Mouse (Mus musculus): ENCODE data around the gene Myb. TPM values are rescaled to one million over a fixed set of nuclear protein-coding genes. Genes with fewer than 3 reads are reported as not detected.

Gene Myb
- total and polyA plus RNA-seq, 3 experiments, result 133 to 245 (median 155) TPM

DNA sequence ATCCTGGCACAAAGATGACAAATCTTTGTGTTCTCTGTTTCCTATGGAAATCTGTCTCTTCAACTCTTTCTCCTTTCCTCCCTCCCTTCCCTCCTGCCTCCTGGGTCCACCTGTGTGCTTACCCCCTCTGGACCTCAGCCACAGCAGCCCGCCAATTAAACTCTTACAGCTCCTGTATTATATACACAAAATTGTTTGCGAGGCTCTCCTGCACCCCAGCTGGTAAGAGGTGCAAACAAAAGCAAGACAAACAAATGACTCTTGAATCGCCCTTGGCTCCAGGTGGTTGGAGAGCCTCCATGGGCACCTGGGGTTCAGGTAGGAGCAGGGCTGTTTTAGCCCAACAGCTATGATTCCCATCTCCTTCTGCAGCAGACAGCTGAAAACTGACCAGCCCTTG, 71.2 kb downstream of the Myb start:
- no peak for TF ChIP-seq MAFK (IDR thresholded peaks at IDR 0.05; ENCODE audit: borderline replicate concordance, low read depth, low read length)
- no peak for TF ChIP-seq ETS1 (IDR thresholded peaks at IDR 0.05; ENCODE audit: low read depth, low read length)
- no peak for TF ChIP-seq CHD1 (IDR thresholded peaks at IDR 0.05; ENCODE audit: low read depth, low read length)
- no peak for TF ChIP-seq CTCF (IDR thresholded peaks at IDR 0.05 in 2 of 3, conservative IDR thresholded peaks at IDR 0.05 in 1 of 3; ENCODE audit: control insufficient read depth in 1 of 3, insufficient read depth in 1 of 3, low read depth in 2 of 3, low read length in 3 of 3, poor library complexity in 1 of 3, severe bottlenecking in 1 of 3)
- TF ChIP-seq GABPA (IDR thresholded peaks at IDR 0.05; ENCODE audit: low read depth, low read length), result no peak
- no peak for TF ChIP-seq TAL1 (IDR thresholded peaks at IDR 0.05; ENCODE audit: low read length)
- no peak for TF ChIP-seq GATA1 (IDR thresholded peaks at IDR 0.05; ENCODE audit: low read depth, low read length)
- TF ChIP-seq SIN3A (IDR thresholded peaks at IDR 0.05; ENCODE audit: low read length), result no peak
- TF ChIP-seq MYC (IDR thresholded peaks at IDR 0.05; ENCODE audit: low read depth, low read length), result no peak
- TF ChIP-seq HCFC1 (IDR thresholded peaks at IDR 0.05; ENCODE audit: low read depth, low read length), result no peak
- TF ChIP-seq E2F4 (IDR thresholded peaks at IDR 0.05; ENCODE audit: borderline replicate concordance, low read depth, low read length), result no peak
- TF ChIP-seq RAD21 (IDR thresholded peaks at IDR 0.05; ENCODE audit: low read depth, low read length), result no peak
- TF ChIP-seq ZKSCAN1 (IDR thresholded peaks at IDR 0.05; ENCODE audit: low read depth, low read length), result no peak
- TF ChIP-seq MAX (IDR thresholded peaks at IDR 0.05; ENCODE audit: low read length), result no peak
- TF ChIP-seq JUND (IDR thresholded peaks at IDR 0.05; ENCODE audit: low read depth, low read length), result no peak
- TF ChIP-seq ZC3H11A (IDR thresholded peaks at IDR 0.05; ENCODE audit: low read depth, low read length), result no peak
- H3K79me2 ChIP-seq (ENCODE audit: control insufficient read depth, insufficient read depth, low read length, poor library complexity), result no peaks in the 10 kb centered on the region
- no peaks in the 10 kb centered on the region for H3K27me3 ChIP-seq (ENCODE audit: control insufficient read depth in 1 of 2, insufficient read depth in 2 of 2, low read length in 2 of 2)
- peaks cover 0 to 2% of the 10 kb centered on the region in 2 experiments; a peak in 2 of 4 replicates for H3K36me3 ChIP-seq (ENCODE audit: control insufficient read depth in 1 of 2, insufficient read depth in 2 of 2, low read length in 2 of 2)
- H3K9me3 ChIP-seq (replicated peaks; ENCODE audit: insufficient read depth, low read length), result no peaks in the 10 kb centered on the region
- peaks cover 3 to 9% of the 10 kb centered on the region in 2 experiments for H3K4me1 ChIP-seq (ENCODE audit: control insufficient read depth in 1 of 2, insufficient read depth in 2 of 2, low read length in 2 of 2)
- DNase-seq (ENCODE audit: low read depth, low spot score), result no peak
- H3K27ac ChIP-seq (ENCODE audit: control insufficient read depth, low read depth, low read length), result no peak overlapping the region
- no peak overlapping the region for H3K9ac ChIP-seq (ENCODE audit: control insufficient read depth, low read depth, low read length, poor library complexity, severe bottlenecking)
- no peak overlapping the region for H3K4me3 ChIP-seq (ENCODE audit: control insufficient read depth in 1 of 2, insufficient read depth in 1 of 2, low read depth in 2 of 2, low read length in 2 of 2)

DNA sequence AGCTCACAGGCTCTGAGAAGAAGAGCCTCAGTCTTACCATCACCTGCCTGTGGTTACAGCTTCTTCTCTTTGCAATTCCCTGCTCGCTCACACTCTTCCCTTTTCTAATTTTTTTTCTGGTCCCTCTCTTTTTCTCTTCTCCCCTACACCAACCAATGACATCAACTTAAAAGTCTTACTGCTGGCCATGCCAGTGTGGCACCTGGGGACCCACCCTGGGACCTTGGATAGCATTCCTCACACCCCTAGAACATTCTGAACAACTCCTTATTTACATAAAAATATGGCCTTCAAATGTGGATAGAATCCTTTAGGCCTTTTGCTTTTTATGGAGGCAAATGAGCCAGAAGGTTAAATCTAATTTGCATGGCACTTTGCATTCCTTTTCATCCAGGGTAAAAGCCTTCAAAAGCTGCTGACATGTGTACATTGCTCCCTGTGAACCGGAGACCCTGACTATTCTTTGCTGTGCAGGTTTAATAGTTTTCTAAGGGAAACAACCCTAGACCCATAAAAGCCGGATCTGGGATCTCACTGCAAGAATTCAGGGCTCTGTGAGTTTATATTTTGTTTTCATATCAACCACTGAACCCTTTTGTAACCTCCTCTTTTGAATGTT, 73.1 kb downstream of the Myb start:
- Histone ChIP-seq H3K4me1 (ENCODE audit: control insufficient read depth in 1 of 2, insufficient read depth in 2 of 2, low read length in 2 of 2) (peaks cover 17 to 20% of the 10 kb centered on the region in 2 experiments), H3K27ac (ENCODE audit: control insufficient read depth, low read depth, low read length) (no peak overlapping the region), H3K79me2 (ENCODE audit: control insufficient read depth, insufficient read depth, low read length, poor library complexity) (no peaks in the 10 kb centered on the region), H3K4me3 (ENCODE audit: control insufficient read depth in 1 of 2, insufficient read depth in 1 of 2, low read depth in 2 of 2, low read length in 2 of 2) (no peak overlapping the region), H3K9ac (ENCODE audit: control insufficient read depth, low read depth, low read length, poor library complexity, severe bottlenecking) (no peak overlapping the region), H3K36me3 (ENCODE audit: control insufficient read depth in 1 of 2, insufficient read depth in 2 of 2, low read length in 2 of 2) (peaks cover 0 to 17% of the 10 kb centered on the region in 2 experiments; a peak in 2 of 4 replicates), H3K9me3 (replicated peaks; ENCODE audit: insufficient read depth, low read length) (no peaks in the 10 kb centered on the region), H3K27me3 (ENCODE audit: control insufficient read depth in 1 of 2, insufficient read depth in 2 of 2, low read length in 2 of 2) (no peaks in the 10 kb centered on the region)
- TF ChIP-seq ELF1 (IDR thresholded peaks at IDR 0.05; ENCODE audit: low read depth, low read length) (no peak), TAL1 (IDR thresholded peaks at IDR 0.05; ENCODE audit: low read length) (no peak), USF2 (IDR thresholded peaks at IDR 0.05; ENCODE audit: borderline replicate concordance in 1 of 2, insufficient read depth in 1 of 2, low read depth in 1 of 2, low read length in 2 of 2) (no peak), CTCF (IDR thresholded peaks at IDR 0.05 in 2 of 3, conservative IDR thresholded peaks at IDR 0.05 in 1 of 3; ENCODE audit: control insufficient read depth in 1 of 3, insufficient read depth in 1 of 3, low read depth in 2 of 3, low read length in 3 of 3, poor library complexity in 1 of 3, severe bottlenecking in 1 of 3) (no peak), UBTF (IDR thresholded peaks at IDR 0.05; ENCODE audit: borderline replicate concordance, insufficient read depth, low read depth, low read length) (no peak), NELFE (IDR thresholded peaks at IDR 0.05; ENCODE audit: low read depth, low read length) (no peak), MEF2A (IDR thresholded peaks at IDR 0.05; ENCODE audit: extremely low read depth, insufficient replicate concordance, low read depth, low read length, poor library complexity, severe bottlenecking) (no peak), TBP (IDR thresholded peaks at IDR 0.05; ENCODE audit: low read depth, low read length) (no peak), NRF1 (IDR thresholded peaks at IDR 0.05; ENCODE audit: insufficient read depth, low read depth, low read length, poor library complexity, severe bottlenecking) (no peak), BHLHE40 (IDR thresholded peaks at IDR 0.05; ENCODE audit: borderline replicate concordance, low read depth, low read length) (no peak), MYC (IDR thresholded peaks at IDR 0.05; ENCODE audit: low read depth, low read length) (no peak), E2F4 (IDR thresholded peaks at IDR 0.05; ENCODE audit: borderline replicate concordance, low read depth, low read length) (no peak), SIN3A (IDR thresholded peaks at IDR 0.05; ENCODE audit: low read length) (no peak), ETS1 (IDR thresholded peaks at IDR 0.05; ENCODE audit: low read depth, low read length) (no peak), POLR2AphosphoS2 (IDR thresholded peaks at IDR 0.05; ENCODE audit: low read length) (no peak), MAX (IDR thresholded peaks at IDR 0.05; ENCODE audit: low read length) (no peak), ZC3H11A (IDR thresholded peaks at IDR 0.05; ENCODE audit: low read depth, low read length) (no peak), MAFK (IDR thresholded peaks at IDR 0.05; ENCODE audit: borderline replicate concordance, low read depth, low read length) (no peak), CHD2 (IDR thresholded peaks at IDR 0.05; ENCODE audit: low read length) (no peak), USF1 (IDR thresholded peaks at IDR 0.05; ENCODE audit: low read depth, low read length) (no peak)
- DNase-seq (ENCODE audit: low read depth, low spot score), result no peak

Data from MEL (cell line).